Mouse (Mus musculus) T-helper 17 cell (primary cell): ENCODE results near the gene Tmc7.

Source experiments
- in situ Hi-C, 2 experiments: fragments of 300-600 bp; cut with MboI, MseI; formaldehyde crosslinking; loops; 1 replicate in 1 of 2; 2 replicates in 1 of 2; pipeline ENCODE4 v1.15.1; 2025; ENCODE audit warnings: high pct_unique_total_duplicates in 2 of 2

The Tmc7 gene

GRCm38 (mm10) chr7:118508556-118508955 lies 76.0 kb downstream of the Tmc7 start:
- in situ Hi-C loops = loop anchor here in 1 of 2 experiments (5.0 kb wide), 1 partner anchor 66 kb away; no protein-coding TSS in a partner anchor

DNA sequence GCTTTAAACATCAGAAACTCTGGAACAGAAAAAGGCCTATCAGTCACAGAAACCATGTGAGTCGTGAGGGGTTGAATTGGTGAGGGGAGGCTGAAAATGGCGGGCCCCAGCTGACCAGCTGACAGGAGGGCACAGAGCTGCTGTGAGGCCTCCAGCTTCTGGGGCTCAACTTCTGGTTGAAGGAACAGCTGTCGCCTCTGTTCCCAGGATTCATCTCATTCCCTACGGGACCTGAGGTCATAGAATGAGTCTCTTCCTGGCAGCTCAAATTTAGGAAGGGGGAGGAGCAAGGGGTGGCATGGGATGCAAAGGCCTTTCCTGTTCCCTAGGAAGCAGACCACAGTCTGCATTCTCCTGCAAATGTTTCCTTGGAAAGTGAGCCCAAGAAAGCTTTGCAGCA lies 80.7 kb downstream of the Tmc7 start:
- in situ Hi-C loops = no loop called here

DNA sequence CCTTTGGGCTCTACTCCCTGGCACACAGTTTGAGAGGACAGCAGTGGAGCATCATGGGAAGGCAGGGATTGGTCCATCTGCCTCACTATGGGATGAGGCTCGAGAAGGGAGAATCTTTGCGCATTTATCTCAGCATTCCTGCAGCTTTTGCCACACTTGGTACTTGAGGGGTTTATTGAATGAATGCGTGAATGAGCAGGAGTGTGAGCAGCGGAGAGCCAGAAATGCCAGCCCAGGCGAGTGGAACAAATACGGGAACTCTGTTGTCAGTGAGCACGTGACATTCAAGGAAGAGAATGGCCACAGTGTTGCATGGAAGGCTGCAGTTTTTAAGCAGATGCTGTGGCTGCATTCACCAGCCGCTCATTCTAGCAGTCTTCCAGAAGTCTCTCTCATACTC lies 82.2 kb downstream of the Tmc7 start:
- in situ Hi-C loops = no loop called here

DNA sequence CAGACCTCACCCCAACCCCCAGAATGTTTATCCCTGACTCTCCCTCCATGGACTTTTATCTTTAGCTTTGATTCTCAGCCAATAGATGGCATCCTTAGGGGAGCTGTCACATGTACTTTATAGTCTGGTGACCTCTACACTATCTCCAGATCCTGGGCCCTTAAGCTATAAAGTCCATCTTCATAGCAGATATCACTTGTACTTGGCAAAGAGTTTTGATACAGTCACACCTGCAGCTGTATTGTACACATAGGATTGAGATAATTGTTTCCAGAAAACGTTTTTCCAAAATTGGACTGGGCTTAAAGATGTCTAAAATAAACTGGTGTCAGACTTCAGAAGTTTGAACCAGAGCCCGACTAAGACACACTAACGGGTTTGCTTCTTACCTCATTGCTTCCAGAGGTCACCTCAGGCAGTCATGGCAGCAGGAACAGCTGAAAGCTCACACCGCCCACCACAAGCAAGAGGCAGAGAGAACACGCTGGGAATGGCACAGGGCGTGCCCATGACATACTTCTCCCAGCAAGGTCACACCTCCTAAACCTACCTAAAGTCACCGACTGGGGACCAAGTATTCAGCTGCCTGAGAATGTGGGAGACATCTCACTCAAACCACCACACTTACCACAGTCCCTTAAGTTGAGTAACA lies 84.6 kb downstream of the Tmc7 start:
- in situ Hi-C loops = no loop called here

DNA sequence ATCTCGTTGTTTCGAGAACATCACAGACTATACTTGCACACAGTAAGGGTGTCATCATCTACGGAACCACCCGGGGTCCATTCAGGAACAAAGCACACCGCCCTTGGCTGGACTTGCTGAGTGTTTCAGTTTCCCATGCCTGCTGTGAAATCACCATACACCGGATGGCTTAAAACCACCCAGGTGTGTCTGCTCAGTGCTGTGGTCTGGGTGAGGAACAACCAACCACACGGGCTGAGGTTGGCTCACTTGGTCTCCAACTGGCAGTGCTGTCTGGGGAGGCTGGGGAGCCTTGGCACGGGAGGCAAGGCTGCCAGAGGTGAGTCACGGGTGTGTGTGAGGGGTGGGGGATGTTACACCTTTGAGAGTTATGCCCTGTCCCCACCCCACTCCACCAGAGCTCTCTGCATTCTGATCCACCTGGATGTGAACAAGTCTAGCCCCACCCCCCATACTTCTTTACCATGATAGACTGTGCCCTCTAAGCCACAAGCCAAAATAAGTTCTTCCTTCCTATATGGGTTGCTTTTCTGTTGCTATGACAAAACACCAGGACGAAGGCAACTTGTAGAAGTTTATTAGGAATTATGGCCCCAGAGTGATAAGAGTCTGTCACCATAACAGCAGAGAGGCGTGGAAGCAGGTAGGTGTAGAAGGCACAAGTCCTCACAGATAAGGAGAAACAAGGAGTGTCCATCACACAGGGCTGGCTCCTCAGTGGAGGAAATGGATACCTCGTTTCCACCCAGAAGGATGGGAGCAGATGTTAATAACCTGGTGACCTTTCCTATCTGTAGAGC lies 85.4 kb downstream of the Tmc7 start:
- in situ Hi-C loops = no loop called here

DNA sequence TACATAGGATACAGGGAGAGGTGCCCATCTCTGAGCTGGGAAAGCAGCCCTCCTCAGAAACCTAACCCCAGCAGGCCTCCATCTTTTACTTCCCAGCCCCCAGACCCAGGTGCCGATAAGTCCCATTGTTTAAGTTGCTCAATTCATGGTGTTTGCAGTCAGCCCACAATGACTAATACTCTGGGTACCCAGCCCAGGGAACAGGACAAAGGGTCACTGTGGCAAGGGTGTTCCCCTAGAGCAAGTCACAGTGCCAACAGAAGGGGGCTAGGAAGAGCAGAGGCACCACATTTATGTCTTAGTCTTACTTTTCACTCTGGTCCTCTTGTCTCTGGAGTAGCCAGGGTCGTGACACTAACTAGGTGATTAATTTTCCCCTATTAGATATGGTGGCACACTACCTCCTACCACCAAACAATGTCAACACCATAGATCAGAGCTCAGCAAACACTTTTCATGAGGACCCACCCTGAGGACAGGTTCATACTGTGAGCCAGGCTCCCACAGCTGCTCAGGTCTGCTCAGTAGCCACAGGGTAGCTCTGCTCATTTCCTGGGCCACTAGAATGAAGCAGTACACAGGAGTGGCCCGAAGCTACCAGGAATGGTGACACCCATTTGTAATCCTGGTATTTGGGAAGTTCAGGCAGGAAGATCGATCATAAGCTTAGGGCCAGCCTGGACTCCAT lies 89.5 kb downstream of the Tmc7 start:
- in situ Hi-C loops = no loop called here

GRCm38 (mm10) chr7:118493892-118494291 lies 90.6 kb downstream of the Tmc7 start:
- in situ Hi-C loops = no loop called here

GRCm38 (mm10) chr7:118491431-118492147 lies 92.9 kb downstream of the Tmc7 start, which contains the start of gene Itpripl2:
Itpripl2 (minus strand) TSS chr7:118491975.
- in situ Hi-C loops = no loop called here

GRCm38 (mm10) chr7:118490666-118491430 lies 93.7 kb downstream of the Tmc7 start:
- in situ Hi-C loops = no loop called here

DNA sequence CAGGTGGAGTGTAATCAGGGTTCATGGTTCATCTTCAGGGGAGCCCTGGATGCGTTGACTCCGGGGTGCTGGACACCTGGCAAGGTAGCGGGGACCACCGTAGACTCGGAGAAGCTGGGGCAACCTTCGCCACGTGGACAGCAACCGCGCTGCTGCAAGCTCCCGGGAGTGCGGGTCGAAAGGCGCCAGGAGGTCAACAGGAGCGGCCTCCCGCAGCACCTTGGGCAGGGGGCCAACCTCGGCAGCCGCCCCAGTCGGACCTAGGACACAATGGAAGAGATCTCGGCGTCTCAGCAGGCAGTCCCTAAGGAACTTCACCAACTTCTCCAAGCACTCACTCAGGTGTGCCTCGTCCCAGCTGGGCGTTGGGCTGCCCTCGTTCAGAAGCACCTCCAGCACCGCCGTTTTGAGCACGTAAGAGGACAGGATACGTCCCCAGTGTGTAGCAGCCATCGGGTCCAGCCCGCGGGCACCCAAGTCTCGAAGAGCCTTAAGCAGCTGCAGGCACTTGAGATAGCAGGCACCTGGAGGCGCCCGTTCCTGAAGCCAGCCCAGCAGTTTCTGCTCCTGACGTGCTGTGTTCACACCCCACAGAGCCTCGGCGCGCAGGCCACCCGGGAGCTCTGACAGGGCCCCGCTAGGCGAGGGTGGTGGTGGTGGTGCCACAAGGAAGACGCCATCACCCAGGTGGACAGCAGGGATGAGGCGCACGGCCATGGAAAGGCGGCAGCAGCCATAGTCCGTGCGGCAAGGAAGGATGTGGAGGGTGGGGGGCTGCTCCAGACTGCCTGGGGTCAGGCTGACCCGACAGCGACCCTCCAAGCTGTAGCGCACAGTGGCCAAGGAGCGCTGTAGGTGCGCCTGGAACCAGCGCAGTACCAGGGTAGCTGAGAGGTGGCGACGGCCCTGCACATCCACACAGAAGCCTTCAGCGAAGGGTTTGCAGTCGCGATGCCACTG lies 94.5 kb downstream of the Tmc7 start:
- in situ Hi-C loops = no loop called here

GRCm38 (mm10) chr7:118488060-118488664 lies 96.4 kb downstream of the Tmc7 start:
- in situ Hi-C loops = no loop called here

- in situ Hi-C loops = no loop called here
Measured at GRCm38 (mm10) chr7:118486917-118487316, 97.6 kb downstream of the Tmc7 start.
